Mouse (Mus musculus) effector memory CD4-positive, alpha-beta T cell, adult 7 months (primary cell): ENCODE results near the gene Raet1e. TPM values are rescaled to one million over a fixed set of nuclear protein-coding genes. Genes with fewer than 3 reads are reported as not detected.

Experiments used
- polyA plus RNA-seq: library from polyadenylated mRNA; unstranded; fragments of 100-300 nt; shearing (Covaris generic); gene quantifications from one replicate; pipeline ENCODE4 v1.2.1, GENCODE M21; 2017

The Raet1e gene
- polyA plus RNA-seq = not detected

GRCm38 (mm10) chr10:22158310-22158999 lies at the start of gene Raet1e, which contains the start of gene H60b:
TSS of gene Raet1e (plus strand) at chr10:22158569.
TSS of gene H60b (plus strand) at chr10:22158586.

GRCm38 (mm10) chr10:22149073-22149690 lies 9.2 kb upstream of the Raet1e start, which contains the start of gene E030030I06Rik:
TSS of gene E030030I06Rik (minus strand) at chr10:22149270.

GRCm38 (mm10) chr10:22360252-22360651 lies 201.9 kb downstream of the Raet1e start, which contains the start of gene Raet1d:
TSS of gene Raet1d (plus strand) at chr10:22360552.

Other genes starting within 250 kb of the Raet1e start
- gene 4930444G20Rik, start 90.5 kb upstream of the Raet1e start, polyA plus RNA-seq = not detected
- 12.7 TPM for gene E030030I06Rik, start 9.3 kb upstream of the Raet1e start, polyA plus RNA-seq
- 32.4 TPM for gene H60b, start within 50 bp of the Raet1e start, polyA plus RNA-seq
- not detected for gene Raet1d, start 202.0 kb downstream of the Raet1e start, polyA plus RNA-seq